Mouse (Mus musculus): ENCODE results near the gene Tmem41b.

The Tmem41b gene

DNA sequence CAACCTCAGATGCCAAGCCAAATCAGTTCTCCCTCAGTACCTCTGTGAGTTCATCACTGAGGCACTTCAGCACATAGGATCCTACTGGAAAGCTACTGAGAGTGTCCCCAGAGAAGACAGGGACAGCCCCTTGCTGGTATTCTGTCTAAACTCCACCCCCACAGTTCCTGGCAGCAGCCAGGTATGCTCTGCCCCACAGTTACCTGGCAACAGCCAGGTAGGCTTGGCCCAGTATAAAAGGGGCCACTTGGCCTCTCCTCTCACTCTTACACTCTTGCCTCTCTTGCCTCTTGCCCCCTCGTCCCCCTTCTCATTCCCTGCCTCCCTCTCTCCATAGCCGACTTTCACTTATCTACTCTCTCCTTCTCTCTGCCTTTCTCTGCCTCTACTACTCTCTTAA, 61.8 kb downstream of the Tmem41b start:
- no peak for DNase-seq (ENCODE audit: low spot score in 2 of 2)

DNA sequence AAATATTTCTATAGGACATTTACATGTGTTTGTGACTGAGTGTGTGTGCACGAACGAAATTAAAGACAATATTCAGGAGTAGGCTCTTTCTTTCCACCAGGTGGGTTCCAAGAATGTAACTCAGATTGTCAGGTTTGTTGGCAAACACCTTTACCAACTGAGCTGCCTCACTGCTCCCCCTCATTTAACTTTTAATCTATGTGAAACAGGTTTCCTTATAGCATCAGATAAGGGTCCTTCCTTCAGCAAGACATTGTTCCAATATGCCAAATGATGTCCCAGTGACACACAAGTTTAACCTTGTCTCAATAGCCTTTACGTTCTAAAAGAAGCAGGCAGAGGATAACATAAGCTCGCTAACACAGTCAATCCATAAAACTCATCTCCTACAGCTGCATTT, 63.8 kb downstream of the Tmem41b start:
- no peak for DNase-seq (ENCODE audit: low spot score in 2 of 2)

Data from urinary bladder, adult 18-20 months (tissue).